Mouse (Mus musculus): ENCODE measurements around the gene Cgas. TPM values are rescaled to one million over a fixed set of nuclear protein-coding genes. Genes with fewer than 3 reads are reported as not detected.

Cgas gene
- total RNA-seq, 1 experiment, result 1.7 TPM

DNA sequence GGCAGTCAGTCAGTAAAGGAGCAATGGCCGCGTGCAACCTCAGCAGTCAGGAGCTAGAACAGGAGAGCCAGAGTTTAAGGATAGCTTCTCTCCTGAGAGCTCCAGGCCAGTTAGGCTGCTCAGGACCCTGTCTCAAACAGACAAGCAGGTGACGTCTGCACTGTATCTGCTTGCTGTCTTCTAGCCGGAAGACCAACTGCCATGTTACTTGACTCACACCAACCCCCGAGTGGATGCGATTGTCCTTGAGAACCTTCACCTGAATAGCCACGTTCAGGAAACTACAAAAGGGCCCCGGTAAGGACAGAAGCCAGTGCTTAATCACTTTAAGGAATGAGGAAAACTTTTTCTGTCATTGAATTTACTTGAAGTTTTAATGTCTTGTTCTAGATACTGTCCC is 14.0 kb upstream of the Cgas start:
- H3K9ac ChIP-seq (ENCODE audit: insufficient read depth, low read depth, low read length, poor library complexity, severe bottlenecking), result peak overlapping the region; percentile 62; the same call in 1 of the 2 replicates
- peaks cover 2 to 3% of the 10 kb centered on the region in 2 experiments; a peak in 2 of 4 replicates for H3K4me1 ChIP-seq (ENCODE audit: control insufficient read depth in 2 of 2, insufficient read depth in 2 of 2, low read length in 2 of 2, poor library complexity in 1 of 2)
- H3K4me3 ChIP-seq (ENCODE audit: insufficient read depth in 1 of 2, low read depth in 1 of 2, low read length in 2 of 2, poor library complexity in 1 of 2, severe bottlenecking in 1 of 2), result peak overlapping the region; percentile 22 to 37; a peak in 1 of 4 replicates
- no peaks in the 10 kb centered on the region for H3K9me3 ChIP-seq (ENCODE audit: control insufficient read depth, insufficient read depth, low read depth, low read length)
- in situ Hi-C loops (cut with MboI; ENCODE audit: low sequenced_read_pairs in 2 of 2, unreplicated experiment in 2 of 2), result no loop called here
- peaks cover 25% of the 10 kb centered on the region for H3K36me3 ChIP-seq (ENCODE audit: control insufficient read depth, insufficient read depth, low read length, poor library complexity, severe bottlenecking)
- TF ChIP-seq HCFC1 (IDR thresholded peaks at IDR 0.05; ENCODE audit: borderline replicate concordance, insufficient read depth, low read length), result no peak
- TF ChIP-seq CHD2 (IDR thresholded peaks at IDR 0.05; ENCODE audit: low read depth, low read length), result no peak
- no peak for TF ChIP-seq ZC3H11A (IDR thresholded peaks at IDR 0.05; ENCODE audit: borderline replicate concordance, low read depth, low read length)
- TF ChIP-seq ZNF384 (IDR thresholded peaks at IDR 0.05; ENCODE audit: low read depth, low read length), result no peak
- TF ChIP-seq MAFK (IDR thresholded peaks at IDR 0.05; ENCODE audit: insufficient read depth, low read depth, low read length), result no peak
- H3K27ac ChIP-seq (ENCODE audit: insufficient read depth, low read depth, low read length, poor library complexity, severe bottlenecking), result peak overlapping the region; percentile 13; the same call in 1 of the 2 replicates
- no peak for DNase-seq (ENCODE audit: low read depth, low spot score)

DNA sequence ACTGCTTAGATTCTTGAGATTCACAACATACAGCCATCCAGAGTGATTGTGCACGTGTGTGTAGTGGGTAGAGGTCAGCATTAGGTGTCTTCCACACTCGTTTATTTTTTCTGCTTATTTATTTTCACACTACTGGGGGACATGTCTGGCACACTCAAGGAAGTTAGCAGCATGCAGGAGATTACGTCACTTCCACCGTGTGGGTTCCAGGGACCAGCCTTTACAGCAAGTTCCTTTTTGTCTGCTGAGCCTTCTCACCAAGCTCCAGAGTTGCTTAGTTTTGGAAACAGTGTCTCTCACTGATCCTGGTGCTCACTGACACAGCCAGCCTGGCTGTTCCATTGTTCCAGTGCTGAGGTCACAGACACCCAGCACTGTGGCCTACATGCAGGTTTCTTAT is 8.3 kb upstream of the Cgas start:
- peaks cover 2 to 4% of the 10 kb centered on the region in 2 experiments; a peak in 2 of 4 replicates for H3K4me1 ChIP-seq (ENCODE audit: control insufficient read depth in 2 of 2, insufficient read depth in 2 of 2, low read length in 2 of 2, poor library complexity in 1 of 2)
- H3K9ac ChIP-seq (ENCODE audit: insufficient read depth, low read depth, low read length, poor library complexity, severe bottlenecking), result no peak overlapping the region
- no peaks in the 10 kb centered on the region for H3K9me3 ChIP-seq (ENCODE audit: control insufficient read depth, insufficient read depth, low read depth, low read length)
- peaks cover 13% of the 10 kb centered on the region for H3K36me3 ChIP-seq (ENCODE audit: control insufficient read depth, insufficient read depth, low read length, poor library complexity, severe bottlenecking)
- H3K27ac ChIP-seq (ENCODE audit: insufficient read depth, low read depth, low read length, poor library complexity, severe bottlenecking), result no peak overlapping the region
- in situ Hi-C loops (cut with MboI; ENCODE audit: low sequenced_read_pairs in 2 of 2, unreplicated experiment in 2 of 2), result no loop called here
- H3K4me3 ChIP-seq (ENCODE audit: insufficient read depth in 1 of 2, low read depth in 1 of 2, low read length in 2 of 2, poor library complexity in 1 of 2, severe bottlenecking in 1 of 2), result no peak overlapping the region
- no peak for DNase-seq (ENCODE audit: low read depth, low spot score)
- TF ChIP-seq CHD2 (IDR thresholded peaks at IDR 0.05; ENCODE audit: low read depth, low read length) (no peak), ZC3H11A (IDR thresholded peaks at IDR 0.05; ENCODE audit: borderline replicate concordance, low read depth, low read length) (no peak), ZNF384 (IDR thresholded peaks at IDR 0.05; ENCODE audit: low read depth, low read length) (no peak), HCFC1 (IDR thresholded peaks at IDR 0.05; ENCODE audit: borderline replicate concordance, insufficient read depth, low read length) (no peak), MAFK (IDR thresholded peaks at IDR 0.05; ENCODE audit: insufficient read depth, low read depth, low read length) (no peak)

DNA sequence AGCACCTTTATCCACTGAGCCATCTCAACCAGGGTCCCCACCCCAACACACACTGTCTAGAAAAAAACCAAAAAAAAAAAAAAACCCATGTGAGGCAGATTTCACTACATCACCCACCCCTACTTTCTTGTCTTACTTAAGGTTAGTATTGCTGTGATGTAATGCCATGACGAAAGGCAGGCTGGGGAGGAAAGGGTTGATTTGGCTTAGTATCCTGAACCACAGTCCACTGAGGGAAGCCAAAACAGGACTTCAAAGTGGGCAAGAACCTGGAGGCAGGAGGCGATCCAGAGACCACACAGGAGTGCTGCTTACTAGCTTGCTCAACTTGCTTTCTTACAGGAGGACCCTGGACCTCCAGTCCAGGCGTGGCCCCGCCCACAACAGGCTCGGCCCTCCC is 7.4 kb upstream of the Cgas start:
- Histone ChIP-seq H3K36me3 (ENCODE audit: control insufficient read depth, insufficient read depth, low read length, poor library complexity, severe bottlenecking) (peaks cover 13% of the 10 kb centered on the region), H3K9ac (ENCODE audit: insufficient read depth, low read depth, low read length, poor library complexity, severe bottlenecking) (no peak overlapping the region), H3K4me3 (ENCODE audit: insufficient read depth in 1 of 2, low read depth in 1 of 2, low read length in 2 of 2, poor library complexity in 1 of 2, severe bottlenecking in 1 of 2) (no peak overlapping the region)

DNA sequence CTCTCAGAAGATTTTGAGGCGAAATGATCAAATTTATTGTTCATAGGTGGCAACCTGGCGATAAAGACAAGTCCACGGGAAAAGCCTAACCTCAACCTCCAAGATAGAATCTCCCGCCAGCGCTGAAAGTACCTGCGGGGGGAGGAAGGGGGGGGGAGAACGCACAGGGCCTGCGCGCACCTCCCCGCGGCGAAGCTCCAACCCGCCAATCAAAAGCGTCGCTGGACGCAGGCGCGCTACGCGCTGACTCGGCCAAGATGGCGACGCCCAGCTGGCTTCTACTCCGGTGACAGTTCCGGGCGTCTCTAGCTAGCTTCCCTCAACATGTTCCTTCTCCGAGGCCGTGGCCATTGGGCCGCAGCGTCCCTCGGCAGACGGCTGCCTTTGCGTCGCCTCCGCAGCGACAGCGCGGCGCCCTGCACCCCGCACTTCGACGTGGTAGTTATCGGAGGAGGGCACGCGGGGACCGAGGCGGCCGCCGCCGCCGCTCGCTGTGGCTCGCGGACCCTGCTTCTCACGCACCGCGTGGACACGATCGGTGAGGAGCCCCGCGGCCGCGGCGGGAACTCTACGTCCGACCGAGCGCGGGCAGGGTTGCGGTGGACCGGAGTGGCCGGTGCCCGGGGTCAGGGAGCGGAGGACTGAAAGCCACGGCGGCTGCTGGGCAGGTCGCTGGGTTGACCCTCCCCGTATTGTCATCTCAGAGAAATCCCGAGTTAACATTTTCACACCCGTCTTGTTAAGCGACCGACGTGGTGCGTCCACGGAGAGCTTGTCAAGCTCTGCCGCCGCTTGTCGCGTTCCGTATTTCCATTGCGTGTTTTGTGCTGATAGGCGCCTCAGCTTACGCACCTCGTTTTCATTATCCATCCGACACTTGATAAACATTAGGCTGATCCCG is 5.2 kb upstream of the Cgas start, which contains the start of the genes Mto1 and Gm17324:
Mto1 (plus strand) TSS at position 236 of the 901 bp plus-strand sequence.
Gm17324 (minus strand) TSS at position 814 of the 901 bp plus-strand sequence.
- H3K36me3 ChIP-seq (ENCODE audit: control insufficient read depth, insufficient read depth, low read length, poor library complexity, severe bottlenecking), result peaks cover 8% of the 10 kb centered on the region
- in situ Hi-C loops (cut with MboI; ENCODE audit: low sequenced_read_pairs in 2 of 2, unreplicated experiment in 2 of 2), result no loop called here

More for the DNA sequence above, 7.4 kb upstream of the Cgas start:
- H3K4me1 ChIP-seq (ENCODE audit: control insufficient read depth in 2 of 2, insufficient read depth in 2 of 2, low read length in 2 of 2, poor library complexity in 1 of 2), result peaks cover 0 to 4% of the 10 kb centered on the region in 2 experiments; a peak in 1 of 4 replicates
- H3K27ac ChIP-seq (ENCODE audit: insufficient read depth, low read depth, low read length, poor library complexity, severe bottlenecking), result no peak overlapping the region
- in situ Hi-C loops (cut with MboI; ENCODE audit: low sequenced_read_pairs in 2 of 2, unreplicated experiment in 2 of 2), result no loop called here
- no peak for TF ChIP-seq ZNF384 (IDR thresholded peaks at IDR 0.05; ENCODE audit: low read depth, low read length)
- TF ChIP-seq MAFK (IDR thresholded peaks at IDR 0.05; ENCODE audit: insufficient read depth, low read depth, low read length), result no peak
- no peak for TF ChIP-seq HCFC1 (IDR thresholded peaks at IDR 0.05; ENCODE audit: borderline replicate concordance, insufficient read depth, low read length)
- no peak for TF ChIP-seq CHD2 (IDR thresholded peaks at IDR 0.05; ENCODE audit: low read depth, low read length)
- TF ChIP-seq ZC3H11A (IDR thresholded peaks at IDR 0.05; ENCODE audit: borderline replicate concordance, low read depth, low read length), result no peak
- DNase-seq (ENCODE audit: low read depth, low spot score), result no peak
- H3K9me3 ChIP-seq (ENCODE audit: control insufficient read depth, insufficient read depth, low read depth, low read length), result no peaks in the 10 kb centered on the region

More for the DNA sequence above, 5.2 kb upstream of the Cgas start, which contains the start of the genes Mto1 and Gm17324:
- Histone ChIP-seq H3K4me1 (ENCODE audit: control insufficient read depth in 2 of 2, insufficient read depth in 2 of 2, low read length in 2 of 2, poor library complexity in 1 of 2) (peaks cover 0 to 4% of the 10 kb centered on the region in 2 experiments; a peak in 1 of 4 replicates), H3K9me3 (ENCODE audit: control insufficient read depth, insufficient read depth, low read depth, low read length) (no peaks in the 10 kb centered on the region), H3K27ac (ENCODE audit: insufficient read depth, low read depth, low read length, poor library complexity, severe bottlenecking) (peak within 1 kb of the TSS; percentile 69), H3K4me3 (ENCODE audit: insufficient read depth in 1 of 2, low read depth in 1 of 2, low read length in 2 of 2, poor library complexity in 1 of 2, severe bottlenecking in 1 of 2) (peak within 1 kb of the TSS; percentile 98 to 100), H3K9ac (ENCODE audit: insufficient read depth, low read depth, low read length, poor library complexity, severe bottlenecking) (peak within 1 kb of the TSS; percentile 100)
- TF ChIP-seq CHD2 (IDR thresholded peaks at IDR 0.05; ENCODE audit: low read depth, low read length), result 0 out of 2 replicates have a peak, but pooled peaks have one; percentile 32
- no peak for TF ChIP-seq ZNF384 (IDR thresholded peaks at IDR 0.05; ENCODE audit: low read depth, low read length)
- TF ChIP-seq HCFC1 (IDR thresholded peaks at IDR 0.05; ENCODE audit: borderline replicate concordance, insufficient read depth, low read length), result peak; percentile 65; the same call in 1 of the 2 replicates
- DNase-seq (ENCODE audit: low read depth, low spot score), result peak; percentile 75

Data from ES-E14 (cell line).